Comparison of ENCODE assay signal across 8 mouse cellular contexts in genomic region chr2:72740391-72741361, GRCm38 (mm10).
A peak's percentile ranks its signal among the peaks of the same experiment; 100 is the strongest.
DNase-seq lines count a peak whose midpoint lies in the region; ATAC-seq lines count a peak whose summit lies in the region.

No protein-coding gene starts in this region.

- WGBS in hindbrain, embryonic 16.5 days, result 53% methylated on average over 22 of the region's 22 CpGs
- 57% methylated on average over 22 of the region's 22 CpGs for WGBS in liver, embryonic 12.5 days (ENCODE audit: insufficient replicate concordance)
- WGBS in neural tube, embryonic 15.5 days, result 50% methylated on average over 22 of the region's 22 CpGs

- H3K27ac ChIP-seq in hindbrain, embryonic 16.5 days (ENCODE audit: low read depth, low read length), result no peak overlapping the region
- no peak overlapping the region for H3K27ac ChIP-seq in liver, embryonic 12.5 days
- no peak overlapping the region for H3K27ac ChIP-seq in neural tube, embryonic 15.5 days (replicated peaks)

- H3K9ac ChIP-seq in hindbrain, embryonic 16.5 days (ENCODE audit: low read depth, low read length), result no peak overlapping the region
- no peak overlapping the region for H3K9ac ChIP-seq in liver, embryonic 12.5 days
- H3K9ac ChIP-seq in neural tube, embryonic 15.5 days (replicated peaks), result no peak overlapping the region

- H3K4me3 ChIP-seq in hindbrain, embryonic 16.5 days (ENCODE audit: low read length), result no peak overlapping the region
- no peak overlapping the region for H3K4me3 ChIP-seq in liver, embryonic 12.5 days
- no peak overlapping the region for H3K4me3 ChIP-seq in neural tube, embryonic 15.5 days (replicated peaks)

- peak overlapping the region; percentile 10 for H3K4me2 ChIP-seq in hindbrain, embryonic 16.5 days (ENCODE audit: low read length)
- H3K4me2 ChIP-seq in liver, embryonic 12.5 days, result peak overlapping the region; percentile 13; the same call in 1 of the 2 replicates
- H3K4me2 ChIP-seq in neural tube, embryonic 15.5 days, result peak overlapping the region; percentile 29

- no peak for DNase-seq in frontal cortex, adult 2 months (ENCODE audit: extremely low spot score in 1 of 2, low spot score in 1 of 2)
- peak; percentile 12 to 31 for DNase-seq in gastrocnemius, adult 8-10 months (ENCODE audit: low spot score in 2 of 2)
- DNase-seq in thymus, postnatal 36 days, result no peak
- DNase-seq in testis, postnatal 10 days (ENCODE audit: low spot score), result no peak

- H3K4me1 ChIP-seq in hindbrain, embryonic 16.5 days (ENCODE audit: control insufficient read depth, insufficient read depth, low read depth, low read length), result peaks cover 4% of the 10 kb centered on the region
- no peaks in the 10 kb centered on the region for H3K4me1 ChIP-seq in liver, embryonic 12.5 days
- H3K4me1 ChIP-seq in neural tube, embryonic 15.5 days, result peaks cover 9% of the 10 kb centered on the region

- peak; percentile 31; the same call in 1 of the 2 replicates for ATAC-seq in frontal cortex, adult (ENCODE audit: low TSS enrichment)
- peak; percentile 81 for ATAC-seq in hindbrain, embryonic 16.5 days
- ATAC-seq in liver, embryonic 12.5 days, result no peak
- peak; percentile 21; the same call in 1 of the 2 replicates for ATAC-seq in neural tube, embryonic 15.5 days (ENCODE audit: low FRiP score)

- no peaks in the 10 kb centered on the region for H3K9me3 ChIP-seq in hindbrain, embryonic 16.5 days (ENCODE audit: control insufficient read depth, low read length)
- H3K9me3 ChIP-seq in liver, embryonic 12.5 days (replicated peaks), result no peaks in the 10 kb centered on the region
- H3K9me3 ChIP-seq in neural tube, embryonic 15.5 days (replicated peaks), result no peaks in the 10 kb centered on the region

- H3K27me3 ChIP-seq in hindbrain, embryonic 16.5 days (replicated peaks; ENCODE audit: control insufficient read depth, insufficient read depth, low read length), result no peaks in the 10 kb centered on the region; the same call in 1 of the 2 replicates
- H3K27me3 ChIP-seq in liver, embryonic 12.5 days (replicated peaks), result no peaks in the 10 kb centered on the region
- H3K27me3 ChIP-seq in neural tube, embryonic 15.5 days (replicated peaks), result 0 out of 2 replicates have a peak, but pooled peaks cover 12% of the 10 kb centered on the region

- H3K36me3 ChIP-seq in hindbrain, embryonic 16.5 days (ENCODE audit: control insufficient read depth, insufficient read depth, low read length), result no peaks in the 10 kb centered on the region
- H3K36me3 ChIP-seq in liver, embryonic 12.5 days, result no peaks in the 10 kb centered on the region
- H3K36me3 ChIP-seq in neural tube, embryonic 15.5 days, result no peaks in the 10 kb centered on the region

Comparison
In these comparisons a context has a peak if more than half of its experiments do, and no peak if none do; other contexts are left out.
1. DNase-seq: peak in gastrocnemius, adult 8-10 months (2 of 2); none in frontal cortex, adult 2 months (0 of 2), thymus, postnatal 36 days (0 of 2) and testis, postnatal 10 days (single experiment).
2. Peak in every context shown above with its lines, with median percentiles within 50 percentile points of each other: H3K4me2 ChIP-seq.